In genomic region chr15:94478706-94479105, GRCm38 (mm10) we compare ENCODE assay signal across 10 mouse cellular contexts. TPM values are rescaled to one million over a fixed set of nuclear protein-coding genes. Genes with fewer than 3 reads are reported as not detected.
DNase-seq lines count a peak whose midpoint lies in the region; ATAC-seq and TF ChIP-seq lines count a peak whose summit lies in the region.
"Had no signal": no experiment of that assay in that cellular context is flagged by ENCODE, and none has a peak within 500 bp of the region (broad histone marks: within the 10 kb centered on the region; RNA-seq: fewer than 3 reads in every experiment).

No protein-coding gene starts in this region.

- peak; percentile 67; the same call in 1 of the 2 replicates for ATAC-seq in forebrain, embryonic 12.5 days (ENCODE audit: low FRiP score)
- no peak for ATAC-seq in forebrain, embryonic 16.5 days
- peak; percentile 26; the same call in 1 of the 2 replicates for ATAC-seq in forebrain, embryonic 13.5 days

- H3K4me1 ChIP-seq in forebrain, embryonic 12.5 days = peaks cover 37% of the 10 kb centered on the region
- peaks cover 12% of the 10 kb centered on the region for H3K4me1 ChIP-seq in forebrain, embryonic 16.5 days (replicated peaks; ENCODE audit: control insufficient read depth, insufficient read depth, low read length)
- H3K4me1 ChIP-seq in MEL (ENCODE audit: control insufficient read depth in 1 of 2, insufficient read depth in 2 of 2, low read length in 2 of 2) = peaks cover 35 to 38% of the 10 kb centered on the region in 2 experiments
- H3K4me1 ChIP-seq in forebrain, embryonic 13.5 days = peaks cover 37% of the 10 kb centered on the region
- no peaks in the 10 kb centered on the region for H3K4me1 ChIP-seq in cerebellum, adult 2 months (ENCODE audit: control insufficient read depth, insufficient read depth, low read length)
- H3K4me1 ChIP-seq: neural tube, embryonic 12.5 days had no signal

- TF ChIP-seq CTCF in MEL (IDR thresholded peaks at IDR 0.05 in 2 of 3, conservative IDR thresholded peaks at IDR 0.05 in 1 of 3; ENCODE audit: control insufficient read depth in 1 of 3, insufficient read depth in 1 of 3, low read depth in 2 of 3, low read length in 3 of 3, poor library complexity in 1 of 3, severe bottlenecking in 1 of 3) = no peak
- no peak for TF ChIP-seq CTCF in cerebellum, adult 2 months (IDR thresholded peaks at IDR 0.05; ENCODE audit: borderline replicate concordance, insufficient read depth, low read depth, low read length)

- no peaks in the 10 kb centered on the region for H3K36me3 ChIP-seq in forebrain, embryonic 12.5 days (replicated peaks)
- no peaks in the 10 kb centered on the region for H3K36me3 ChIP-seq in forebrain, embryonic 16.5 days (ENCODE audit: control insufficient read depth, insufficient read depth)
- peaks cover 0 to 42% of the 10 kb centered on the region in 2 experiments; a peak in 2 of 4 replicates for H3K36me3 ChIP-seq in MEL (ENCODE audit: control insufficient read depth in 1 of 2, insufficient read depth in 2 of 2, low read length in 2 of 2)
- no peaks in the 10 kb centered on the region for H3K36me3 ChIP-seq in forebrain, embryonic 13.5 days (ENCODE audit: poor library complexity, severe bottlenecking)
- H3K36me3 ChIP-seq: neural tube, embryonic 12.5 days had no signal

- no peak; the same call in 1 of the 2 replicates for TF ChIP-seq RAD21 in MEL (IDR thresholded peaks at IDR 0.05; ENCODE audit: low read depth, low read length)

- H3K4me2 ChIP-seq in forebrain, embryonic 12.5 days = peak overlapping the region; percentile 27
- H3K4me2 ChIP-seq in forebrain, embryonic 16.5 days (ENCODE audit: low read length) = no peak overlapping the region
- H3K4me2 ChIP-seq in forebrain, embryonic 13.5 days = peak overlapping the region; percentile 21; the same call in 1 of the 2 replicates
- H3K4me2 ChIP-seq: neural tube, embryonic 12.5 days had no signal

- DNase-seq in MEL (ENCODE audit: low read depth, low spot score) = peak; percentile 97
- DNase-seq in naive thymus-derived CD4-positive, alpha-beta T cell, adult 2 months (ENCODE audit: low read depth) = peak; percentile 75
- no peak for DNase-seq in cerebellum, postnatal 10 days
- DNase-seq in adrenal gland, adult (ENCODE audit: inconsistent age in 2 of 2, low spot score in 1 of 2) = no peak
- DNase-seq in cerebellum, adult 2 months = no peak
- DNase-seq: cerebellum, adult 18-20 months had no signal

- TF ChIP-seq EP300 in MEL (IDR thresholded peaks at IDR 0.05; ENCODE audit: low read depth in 1 of 2, low read length in 2 of 2) = peak; percentile 99

- no peaks in the 10 kb centered on the region for H3K9me3 ChIP-seq in forebrain, embryonic 12.5 days
- no peaks in the 10 kb centered on the region for H3K9me3 ChIP-seq in forebrain, embryonic 16.5 days (ENCODE audit: control insufficient read depth, low read length)
- H3K9me3 ChIP-seq in MEL (replicated peaks; ENCODE audit: insufficient read depth, low read length) = no peaks in the 10 kb centered on the region
- H3K9me3 ChIP-seq in forebrain, embryonic 13.5 days (replicated peaks) = no peaks in the 10 kb centered on the region
- H3K9me3 ChIP-seq: neural tube, embryonic 12.5 days had no signal

- no peak overlapping the region for H3K4me3 ChIP-seq in forebrain, embryonic 12.5 days (replicated peaks)
- no peak overlapping the region for H3K4me3 ChIP-seq in forebrain, embryonic 16.5 days (replicated peaks; ENCODE audit: low read length)
- H3K4me3 ChIP-seq in MEL (ENCODE audit: control insufficient read depth in 1 of 2, insufficient read depth in 1 of 2, low read depth in 2 of 2, low read length in 2 of 2) = peak overlapping the region; percentile 48 to 59
- no peak overlapping the region for H3K4me3 ChIP-seq in forebrain, embryonic 13.5 days
- no peak overlapping the region for H3K4me3 ChIP-seq in cerebellum, adult 2 months (replicated peaks; ENCODE audit: insufficient read depth, low read depth, low read length)
- H3K4me3 ChIP-seq: neural tube, embryonic 12.5 days had no signal

- H3K79me2 ChIP-seq in MEL (ENCODE audit: control insufficient read depth, insufficient read depth, low read length, poor library complexity) = no peaks in the 10 kb centered on the region

- H3K9ac ChIP-seq in forebrain, embryonic 12.5 days = no peak overlapping the region
- no peak overlapping the region for H3K9ac ChIP-seq in forebrain, embryonic 16.5 days (replicated peaks; ENCODE audit: low read depth, low read length)
- peak overlapping the region; percentile 69 for H3K9ac ChIP-seq in MEL (ENCODE audit: control insufficient read depth, low read depth, low read length, poor library complexity, severe bottlenecking)
- no peak overlapping the region for H3K9ac ChIP-seq in forebrain, embryonic 13.5 days
- H3K9ac ChIP-seq: neural tube, embryonic 12.5 days had no signal

- no peaks in the 10 kb centered on the region for H3K27me3 ChIP-seq in forebrain, embryonic 12.5 days
- H3K27me3 ChIP-seq in forebrain, embryonic 16.5 days (replicated peaks; ENCODE audit: control insufficient read depth, insufficient read depth, low read length) = no peaks in the 10 kb centered on the region
- no peaks in the 10 kb centered on the region for H3K27me3 ChIP-seq in MEL (ENCODE audit: control insufficient read depth in 1 of 2, insufficient read depth in 2 of 2, low read length in 2 of 2)
- no peaks in the 10 kb centered on the region for H3K27me3 ChIP-seq in forebrain, embryonic 13.5 days
- no peaks in the 10 kb centered on the region for H3K27me3 ChIP-seq in cerebellum, adult 2 months (ENCODE audit: control insufficient read depth, insufficient read depth, low read length)
- H3K27me3 ChIP-seq: neural tube, embryonic 12.5 days had no signal

- 8% methylated on average over 13 of the region's 13 CpGs for WGBS in forebrain, embryonic 12.5 days
- 12% methylated on average over 13 of the region's 13 CpGs for WGBS in forebrain, embryonic 16.5 days
- 8% methylated on average over 13 of the region's 13 CpGs for WGBS in forebrain, embryonic 13.5 days
- WGBS in cerebellum, adult 2 months = 56% methylated on average over 13 of the region's 13 CpGs

- H3K27ac ChIP-seq in forebrain, embryonic 12.5 days = peak overlapping the region; percentile 43; the same call in 1 of the 2 replicates
- H3K27ac ChIP-seq in forebrain, embryonic 16.5 days (ENCODE audit: low read length) = no peak overlapping the region
- H3K27ac ChIP-seq in MEL (ENCODE audit: control insufficient read depth, low read depth, low read length) = peak overlapping the region; percentile 95
- H3K27ac ChIP-seq in forebrain, embryonic 13.5 days = peak overlapping the region; percentile 7; the same call in 1 of the 2 replicates
- no peak overlapping the region for H3K27ac ChIP-seq in cerebellum, adult 2 months (ENCODE audit: insufficient read depth, low read length)
- H3K27ac ChIP-seq: neural tube, embryonic 12.5 days had no signal

- TF ChIP-seq POLR2A in MEL (IDR thresholded peaks at IDR 0.05; ENCODE audit: control insufficient read depth in 1 of 2, insufficient read depth in 1 of 2, low read depth in 1 of 2, low read length in 2 of 2, poor library complexity in 1 of 2) = peak; percentile 42 to 51; a peak in 3 of 4 replicates
- TF ChIP-seq POLR2A in cerebellum, adult 2 months (IDR thresholded peaks at IDR 0.05; ENCODE audit: borderline replicate concordance, insufficient read depth, low read length) = no peak

TF ChIP-seq in MEL, 35 proteins besides CTCF, POLR2A, EP300 and RAD21 (continues in another document):
- peak; percentile 78 for TF ChIP-seq MAX (IDR thresholded peaks at IDR 0.05; ENCODE audit: low read length)
- TF ChIP-seq TAL1 (IDR thresholded peaks at IDR 0.05; ENCODE audit: low read length) = peak; percentile 94
- TF ChIP-seq POLR2AphosphoS5 (IDR thresholded peaks at IDR 0.05; ENCODE audit: borderline replicate concordance, low read depth, low read length) = no peak
- no peak for TF ChIP-seq BHLHE40 (IDR thresholded peaks at IDR 0.05; ENCODE audit: borderline replicate concordance, low read depth, low read length)
- peak; percentile 89 for TF ChIP-seq ETS1 (IDR thresholded peaks at IDR 0.05; ENCODE audit: low read depth, low read length)
- TF ChIP-seq GABPA (IDR thresholded peaks at IDR 0.05; ENCODE audit: low read depth, low read length) = 0 out of 2 replicates have a peak, but pooled peaks have one; percentile 4
- no peak for TF ChIP-seq USF1 (IDR thresholded peaks at IDR 0.05; ENCODE audit: low read depth, low read length)
- no peak for TF ChIP-seq UBTF (IDR thresholded peaks at IDR 0.05; ENCODE audit: borderline replicate concordance, insufficient read depth, low read depth, low read length)
- peak; percentile 27; the same call in 1 of the 2 replicates for TF ChIP-seq CHD2 (IDR thresholded peaks at IDR 0.05; ENCODE audit: low read length)
- TF ChIP-seq TCF12 (IDR thresholded peaks at IDR 0.05; ENCODE audit: low read depth, low read length) = peak; percentile 95
- TF ChIP-seq KAT2A (conservative IDR thresholded peaks at IDR 0.05; ENCODE audit: low read depth, low read length) = peak; percentile 29; the same call in 1 of the 2 replicates
- TF ChIP-seq NRF1 (IDR thresholded peaks at IDR 0.05; ENCODE audit: insufficient read depth, low read depth, low read length, poor library complexity, severe bottlenecking) = no peak
- TF ChIP-seq USF2 (IDR thresholded peaks at IDR 0.05; ENCODE audit: borderline replicate concordance in 1 of 2, insufficient read depth in 1 of 2, low read depth in 1 of 2, low read length in 2 of 2) = no peak
- TF ChIP-seq MEF2A (IDR thresholded peaks at IDR 0.05; ENCODE audit: extremely low read depth, insufficient replicate concordance, low read depth, low read length, poor library complexity, severe bottlenecking) = peak; percentile 67; the same call in 1 of the 2 replicates
- TF ChIP-seq ZC3H11A (IDR thresholded peaks at IDR 0.05; ENCODE audit: low read depth, low read length) = no peak
- TF ChIP-seq MAZ (IDR thresholded peaks at IDR 0.05; ENCODE audit: low read depth, low read length) = 0 out of 2 replicates have a peak, but pooled peaks have one; percentile 33
- TF ChIP-seq TBP (IDR thresholded peaks at IDR 0.05; ENCODE audit: low read depth, low read length) = peak; percentile 68
- TF ChIP-seq POLR2AphosphoS2 (IDR thresholded peaks at IDR 0.05; ENCODE audit: low read length) = no peak
- peak; percentile 56; the same call in 1 of the 2 replicates for TF ChIP-seq MAFK (IDR thresholded peaks at IDR 0.05; ENCODE audit: borderline replicate concordance, low read depth, low read length)
- TF ChIP-seq MXI1 (IDR thresholded peaks at IDR 0.05; ENCODE audit: low read depth, low read length) = peak; percentile 64

RNA-seq across cellular contexts. Expression of gene Adamts20, which starts 13.5 kb away (rescaled TPM):
- polyA plus RNA-seq in forebrain, embryonic 12.5 days (2016; fragmentation: Nextera tagmentation; extraction: Ambion mirVana) = 6.5 and 11.6 TPM in 2 replicates
- 2.8 and 3.5 TPM in 2 replicates for polyA plus RNA-seq in forebrain, embryonic 16.5 days (2015; fragmentation: Nextera tagmentation; extraction: Ambion mirVana)
- total RNA-seq in MEL (2012; rRNA removed) = 2.1 TPM in 2 replicates
- polyA plus RNA-seq in MEL (2012; ENCODE audit: insufficient read depth in 1 of 2, insufficient read length in 2 of 2, low read depth in 1 of 2, low replicate concordance in 2 of 2, missing spikeins in 1 of 2) = 1 to 10 TPM in 1 of 2 experiments, not detected in 1; 3.6 TPM
- 3.4 and 4.9 TPM in 2 replicates for polyA plus RNA-seq in forebrain, embryonic 13.5 days (2015; fragmentation: Nextera tagmentation; extraction: Ambion mirVana)
- polyA plus RNA-seq in cerebellum, adult 2 months (2012; rRNA removed) = 4.5 and 5.1 TPM in 2 replicates

Comparison
In these comparisons a context has a peak if more than half of its experiments do, and no peak if none do; other contexts are left out.
1. H3K27ac ChIP-seq: peak in forebrain, embryonic 12.5 days (single experiment), MEL (single experiment) and forebrain, embryonic 13.5 days (single experiment); none in forebrain, embryonic 16.5 days (single experiment) and cerebellum, adult 2 months (single experiment).
2. H3K4me3 ChIP-seq: peak in MEL (2 of 2); none in forebrain, embryonic 12.5 days (single experiment), forebrain, embryonic 16.5 days (single experiment), forebrain, embryonic 13.5 days (single experiment) and cerebellum, adult 2 months (single experiment).
3. DNase-seq: peak in MEL (single experiment) and naive thymus-derived CD4-positive, alpha-beta T cell, adult 2 months (single experiment); none in cerebellum, postnatal 10 days (0 of 2), adrenal gland, adult (0 of 2) and cerebellum, adult 2 months (0 of 2).